Mouse (Mus musculus): ENCODE results near the gene Ttc21a. TPM values are rescaled to one million over a fixed set of nuclear protein-coding genes. Genes with fewer than 3 reads are reported as not detected.

Gene Ttc21a
- polyA plus RNA-seq, 1 experiment from 2014 or later = 0.14 TPM

- WGBS = 50% methylated on average over 6 of the region's 6 CpGs
- H3K36me3 ChIP-seq = peaks cover 21% of the 10 kb centered on the region
- peaks cover 10% of the 10 kb centered on the region for H3K4me1 ChIP-seq
- no peak overlapping the region for H3K4me3 ChIP-seq (replicated peaks)
- H3K27me3 ChIP-seq (replicated peaks) = no peaks in the 10 kb centered on the region
- peak overlapping the region; percentile 27; the same call in 1 of the 2 replicates for H3K27ac ChIP-seq
- no peaks in the 10 kb centered on the region for H3K9me3 ChIP-seq
- ATAC-seq (ENCODE audit: insufficient read depth, low FRiP score, low read depth) = no peak
- H3K9ac ChIP-seq = no peak overlapping the region
- H3K4me2 ChIP-seq = no peak overlapping the region
Observed at GRCm38 (mm10) chr9:119970221-119970620, 32.8 kb downstream of the Ttc21a start.

GRCm38 (mm10) chr9:119970763-119971656 lies 33.6 kb downstream of the Ttc21a start:
- no peak overlapping the region for H3K4me2 ChIP-seq
- ATAC-seq (ENCODE audit: insufficient read depth, low FRiP score, low read depth) = no peak; the same call in 1 of the 2 replicates
- H3K27me3 ChIP-seq (replicated peaks) = no peaks in the 10 kb centered on the region
- H3K9me3 ChIP-seq = no peaks in the 10 kb centered on the region
- H3K9ac ChIP-seq = no peak overlapping the region
- 76% methylated on average over 7 of the region's 7 CpGs for WGBS
- no peak overlapping the region for H3K4me3 ChIP-seq (replicated peaks)
- peaks cover 21% of the 10 kb centered on the region for H3K36me3 ChIP-seq
- H3K4me1 ChIP-seq = peaks cover 10% of the 10 kb centered on the region
- H3K27ac ChIP-seq = peak overlapping the region; percentile 27

DNA sequence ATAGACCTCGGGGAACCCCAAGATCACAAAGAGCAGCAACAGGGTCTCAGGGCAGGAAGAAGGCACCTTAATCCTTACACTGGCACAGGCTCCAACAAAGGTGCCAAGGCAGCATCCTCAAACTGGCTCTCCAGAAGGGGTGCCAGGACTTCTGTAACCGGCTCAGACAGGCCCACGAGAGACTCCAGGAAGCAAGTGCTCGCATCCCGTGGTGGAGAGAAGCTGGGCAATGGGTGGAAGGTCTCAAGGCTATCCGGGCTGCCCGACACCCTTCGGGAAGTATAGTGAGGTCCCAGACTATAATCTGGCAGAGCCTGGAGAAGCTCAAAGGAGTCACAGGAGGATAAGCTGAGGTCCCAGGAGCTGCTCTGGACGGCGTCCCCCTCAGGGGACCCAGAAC lies 34.8 kb downstream of the Ttc21a start:
- ATAC-seq (ENCODE audit: insufficient read depth, low FRiP score, low read depth) = no peak
- Histone ChIP-seq H3K27ac (no peak overlapping the region), H3K9ac (no peak overlapping the region), H3K4me3 (replicated peaks) (no peak overlapping the region), H3K9me3 (no peaks in the 10 kb centered on the region), H3K4me1 (peaks cover 18% of the 10 kb centered on the region), H3K36me3 (peaks cover 21% of the 10 kb centered on the region), H3K4me2 (no peak overlapping the region), H3K27me3 (replicated peaks) (no peaks in the 10 kb centered on the region)
- 90% methylated on average over 10 of the region's 10 CpGs for WGBS

DNA sequence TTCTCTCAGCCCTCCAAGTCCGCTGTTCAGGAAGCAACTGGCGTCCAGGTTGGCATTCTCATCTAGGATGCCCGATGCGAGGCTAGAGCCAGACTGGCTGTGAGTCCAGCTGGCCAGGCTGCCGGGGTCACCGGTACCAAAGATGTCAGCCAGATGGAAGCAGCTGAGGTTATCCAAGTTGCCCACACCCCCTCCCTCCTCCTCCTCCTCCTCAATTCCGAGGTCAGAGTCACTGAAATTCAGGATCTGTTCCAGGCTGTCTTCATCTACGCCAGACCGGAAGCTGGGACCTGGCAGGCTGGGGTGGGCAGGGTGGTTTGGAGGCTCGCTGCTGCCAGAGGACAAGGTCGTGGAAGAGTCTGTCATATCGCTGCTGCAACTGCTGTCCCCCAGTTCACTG lies 35.2 kb downstream of the Ttc21a start:
- no peak overlapping the region for H3K27ac ChIP-seq
- H3K9me3 ChIP-seq = no peaks in the 10 kb centered on the region
- no peak overlapping the region for H3K9ac ChIP-seq
- 87% methylated on average over 12 of the region's 12 CpGs for WGBS
- peaks cover 21% of the 10 kb centered on the region for H3K36me3 ChIP-seq
- H3K27me3 ChIP-seq (replicated peaks) = no peaks in the 10 kb centered on the region
- ATAC-seq (ENCODE audit: insufficient read depth, low FRiP score, low read depth) = no peak
- H3K4me2 ChIP-seq = no peak overlapping the region
- peaks cover 22% of the 10 kb centered on the region for H3K4me1 ChIP-seq
- no peak overlapping the region for H3K4me3 ChIP-seq (replicated peaks)

DNA sequence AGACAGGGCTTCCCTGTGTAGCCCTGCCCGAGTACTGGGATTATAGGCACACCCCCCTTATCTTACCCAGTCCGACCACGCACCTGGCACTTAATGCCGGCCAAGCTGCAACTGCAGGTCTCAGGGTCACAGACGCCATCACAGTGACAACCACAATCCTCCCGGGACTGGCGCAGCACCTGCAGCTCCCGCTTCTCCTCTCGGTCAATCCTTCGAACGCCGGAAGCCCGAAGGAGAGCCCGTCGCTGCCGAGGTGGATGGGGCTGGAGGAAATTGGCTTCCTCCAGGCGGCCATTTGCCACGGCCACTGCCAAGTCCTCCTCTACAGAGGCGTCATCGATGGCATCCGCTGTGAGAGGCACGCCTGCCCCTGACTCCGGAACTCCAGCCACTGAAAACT lies 35.9 kb downstream of the Ttc21a start:
- Histone ChIP-seq H3K27ac (no peak overlapping the region), H3K36me3 (peaks cover 21% of the 10 kb centered on the region), H3K4me1 (peaks cover 29% of the 10 kb centered on the region), H3K27me3 (replicated peaks) (no peaks in the 10 kb centered on the region), H3K9me3 (no peaks in the 10 kb centered on the region), H3K4me3 (replicated peaks) (no peak overlapping the region), H3K9ac (no peak overlapping the region), H3K4me2 (no peak overlapping the region)
- ATAC-seq (ENCODE audit: insufficient read depth, low FRiP score, low read depth) = no peak
- 90% methylated on average over 23 of the region's 23 CpGs for WGBS

DNA sequence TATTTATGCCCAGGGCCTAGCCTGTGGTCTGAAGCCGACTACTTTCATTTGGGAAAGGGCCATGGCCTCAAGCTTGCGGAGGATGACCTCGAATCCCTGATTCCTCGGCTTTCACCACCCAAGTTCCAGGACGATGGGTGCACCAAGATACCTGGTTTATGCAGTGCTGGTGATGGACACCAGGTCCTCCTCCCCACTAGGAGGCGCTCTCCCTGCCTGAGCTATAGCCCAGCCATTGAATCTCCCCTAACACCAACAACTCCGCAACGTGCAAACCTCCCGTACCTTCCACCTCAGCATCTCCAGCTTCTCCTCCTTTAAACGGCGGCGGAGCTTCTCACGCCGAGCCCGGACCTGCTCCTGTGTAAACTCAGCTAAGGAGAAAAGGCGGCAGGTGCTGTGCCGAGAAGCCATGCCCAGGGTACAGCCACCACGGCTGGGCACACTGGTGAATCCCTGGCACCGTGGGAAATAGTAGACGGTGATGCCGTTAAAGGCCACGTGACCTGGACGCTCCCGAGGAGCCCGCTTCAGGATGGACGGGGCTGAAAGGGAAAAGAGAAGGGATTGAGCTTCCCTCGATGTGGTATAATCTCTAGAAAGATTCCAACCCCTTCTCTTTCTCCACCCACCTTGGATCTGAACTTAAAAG lies 36.6 kb downstream of the Ttc21a start:
- Histone ChIP-seq H3K4me2 (no peak overlapping the region), H3K27me3 (replicated peaks) (no peaks in the 10 kb centered on the region), H3K9ac (no peak overlapping the region), H3K36me3 (peaks cover 21% of the 10 kb centered on the region), H3K9me3 (no peaks in the 10 kb centered on the region), H3K4me3 (replicated peaks) (no peak overlapping the region), H3K27ac (no peak overlapping the region), H3K4me1 (peaks cover 37% of the 10 kb centered on the region)
- WGBS = 94% methylated on average over 27 of the region's 27 CpGs
- no peak for ATAC-seq (ENCODE audit: insufficient read depth, low FRiP score, low read depth)

GRCm38 (mm10) chr9:119974609-119975008 lies 37.2 kb downstream of the Ttc21a start:
- H3K4me1 ChIP-seq = peaks cover 39% of the 10 kb centered on the region
- 80% methylated on average over 5 of the region's 5 CpGs for WGBS
- no peak overlapping the region for H3K4me2 ChIP-seq

DNA sequence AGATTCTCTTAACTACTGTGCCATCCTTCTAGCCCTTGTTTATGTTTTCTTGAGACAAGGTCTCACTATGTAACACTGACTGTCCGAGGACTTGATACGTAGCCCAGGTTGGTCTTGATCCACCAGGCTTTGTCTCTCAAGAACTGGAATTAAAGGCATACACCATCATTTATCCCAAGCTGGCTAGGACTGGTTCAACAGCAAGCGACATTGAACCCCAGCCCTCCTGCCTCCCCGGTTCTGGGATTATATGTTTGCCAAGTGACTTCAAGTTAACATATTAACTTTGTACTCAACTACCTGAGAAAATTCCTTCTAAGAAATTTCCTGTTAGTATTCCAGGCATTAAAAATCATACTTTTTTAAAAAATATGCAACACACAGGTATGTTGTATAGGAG lies 37.9 kb downstream of the Ttc21a start:
- Histone ChIP-seq H3K9me3 (no peaks in the 10 kb centered on the region), H3K4me3 (replicated peaks) (no peak overlapping the region), H3K9ac (no peak overlapping the region), H3K4me1 (peaks cover 44% of the 10 kb centered on the region), H3K27me3 (replicated peaks) (no peaks in the 10 kb centered on the region), H3K27ac (no peak overlapping the region), H3K4me2 (no peak overlapping the region), H3K36me3 (peaks cover 21% of the 10 kb centered on the region)
- whole genome bisulfite sequencing = 87% methylated on average over 4 of the region's 4 CpGs
- ATAC-seq (ENCODE audit: insufficient read depth, low FRiP score, low read depth) = no peak

More at GRCm38 (mm10) chr9:119974609-119975008, 37.2 kb downstream of the Ttc21a start:
- Histone ChIP-seq H3K9me3 (no peaks in the 10 kb centered on the region), H3K36me3 (peaks cover 21% of the 10 kb centered on the region), H3K9ac (no peak overlapping the region), H3K27me3 (replicated peaks) (no peaks in the 10 kb centered on the region), H3K4me3 (replicated peaks) (no peak overlapping the region), H3K27ac (no peak overlapping the region)
- no peak for ATAC-seq (ENCODE audit: insufficient read depth, low FRiP score, low read depth)

DNA sequence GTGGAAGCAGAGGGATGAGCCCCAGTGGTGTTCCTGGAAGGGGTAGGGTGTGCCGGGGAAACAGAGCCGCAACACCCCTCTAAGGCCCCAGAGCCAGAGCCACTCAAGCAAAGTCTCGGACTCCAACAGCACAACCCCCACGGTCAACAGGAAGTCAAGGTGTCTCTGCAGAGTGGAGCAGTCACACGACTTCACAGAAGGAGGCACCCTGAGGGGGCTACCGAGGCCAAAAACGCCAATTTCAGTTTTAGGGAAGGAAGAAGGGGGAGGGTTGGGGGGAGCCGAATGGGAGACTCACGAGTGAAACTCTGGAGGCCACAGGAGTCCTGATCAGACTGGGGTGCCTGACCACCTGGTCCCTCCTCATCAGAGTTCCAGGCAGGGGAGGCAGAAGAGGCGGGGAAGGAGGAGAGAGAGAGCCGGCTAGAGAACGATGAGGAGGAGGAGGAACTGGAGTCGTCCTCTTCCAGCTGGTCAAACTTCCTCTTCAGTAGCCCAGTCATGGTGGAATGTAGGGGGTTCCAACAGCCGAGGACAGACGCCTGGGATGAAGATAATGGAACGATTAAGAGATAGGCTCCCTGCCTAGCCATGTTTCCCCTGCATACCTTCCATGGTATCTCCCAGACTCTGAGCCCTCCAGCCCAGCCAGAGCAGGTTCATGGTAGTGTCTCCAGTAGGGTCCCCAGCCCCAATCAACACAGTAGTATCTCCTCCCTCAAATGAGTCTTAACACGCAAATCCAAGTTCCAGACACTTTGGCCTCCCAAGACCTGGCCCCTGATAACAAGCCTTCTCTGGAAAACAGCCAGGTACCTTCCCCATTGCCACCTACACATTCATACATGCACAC lies 39.5 kb downstream of the Ttc21a start:
- Histone ChIP-seq H3K4me1 (peaks cover 50% of the 10 kb centered on the region), H3K9me3 (no peaks in the 10 kb centered on the region), H3K27me3 (replicated peaks) (no peaks in the 10 kb centered on the region), H3K27ac (no peak overlapping the region; the same call in 1 of the 2 replicates), H3K4me3 (replicated peaks) (no peak overlapping the region), H3K36me3 (peaks cover 21% of the 10 kb centered on the region), H3K9ac (no peak overlapping the region), H3K4me2 (peak overlapping the region; percentile 21; the same call in 1 of the 2 replicates)
- WGBS = 26% methylated on average over 17 of the region's 17 CpGs
- ATAC-seq (ENCODE audit: insufficient read depth, low FRiP score, low read depth) = no peak

DNA sequence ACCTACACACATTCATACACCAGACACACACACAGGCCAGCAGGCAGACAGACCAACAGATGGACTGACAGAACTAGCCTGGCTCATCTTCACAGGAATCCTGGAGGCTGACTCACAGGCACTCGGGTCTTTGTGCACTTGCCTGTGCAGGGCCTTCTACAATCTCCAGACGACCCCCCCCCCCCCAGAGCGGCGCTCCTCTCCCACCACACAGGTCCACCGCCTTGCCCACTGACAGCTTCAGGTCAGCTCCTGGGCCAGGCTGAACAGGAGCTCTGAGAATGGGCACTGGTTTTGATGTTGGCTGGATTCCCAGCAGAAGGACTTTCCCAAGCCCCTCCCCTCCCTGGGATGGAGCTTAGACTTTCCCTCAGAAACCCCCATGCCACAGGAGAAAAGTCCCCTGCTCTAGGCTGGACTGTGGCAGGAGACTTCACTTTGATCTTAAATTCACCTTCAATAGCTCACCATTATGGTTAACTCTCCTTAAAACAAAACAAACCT lies 40.2 kb downstream of the Ttc21a start:
- peaks cover 57% of the 10 kb centered on the region for H3K4me1 ChIP-seq
- no peaks in the 10 kb centered on the region for H3K27me3 ChIP-seq (replicated peaks)
- no peaks in the 10 kb centered on the region for H3K9me3 ChIP-seq
- WGBS = 27% methylated on average over 5 of the region's 5 CpGs
- peak overlapping the region; percentile 32 for H3K27ac ChIP-seq
- no peak for ATAC-seq (ENCODE audit: insufficient read depth, low FRiP score, low read depth)
- H3K36me3 ChIP-seq = peaks cover 19% of the 10 kb centered on the region
- no peak overlapping the region for H3K9ac ChIP-seq
- H3K4me2 ChIP-seq = peak overlapping the region; percentile 9; the same call in 1 of the 2 replicates
- H3K4me3 ChIP-seq (replicated peaks) = no peak overlapping the region

GRCm38 (mm10) chr9:119978151-119978810 lies 40.9 kb downstream of the Ttc21a start:
- no peak overlapping the region for H3K4me3 ChIP-seq (replicated peaks)
- no peaks in the 10 kb centered on the region for H3K27me3 ChIP-seq (replicated peaks)
- H3K9ac ChIP-seq = no peak overlapping the region; the same call in 1 of the 2 replicates
- no peaks in the 10 kb centered on the region for H3K9me3 ChIP-seq
- peak overlapping the region; percentile 9; the same call in 1 of the 2 replicates for H3K4me2 ChIP-seq
- H3K27ac ChIP-seq = peak overlapping the region; percentile 32; the same call in 1 of the 2 replicates
- no peak for ATAC-seq (ENCODE audit: insufficient read depth, low FRiP score, low read depth)
- WGBS = 37% methylated on average over 9 of the region's 9 CpGs
- H3K4me1 ChIP-seq = peaks cover 61% of the 10 kb centered on the region
- peaks cover 12% of the 10 kb centered on the region for H3K36me3 ChIP-seq

Data from stomach, embryonic 15.5 days (tissue).